Mouse (Mus musculus) stomach, embryonic 16.5 days (tissue): ENCODE results near the gene Atpaf2. TPM values are rescaled to one million over a fixed set of nuclear protein-coding genes. Genes with fewer than 3 reads are reported as not detected.

ENCODE experiments used
- ATAC-seq: fragments of 200-750 bp; cut with Nextera tagmentation; 2 replicates; pipeline ENCODE4 v1.8.0; 2017; ENCODE audit warnings: moderate number of reproducible peaks, moderate TSS enrichment; ENCODE audit not compliant: insufficient read depth, low FRiP score
- H3K27ac ChIP-seq: fragments of 300-500 bp; sonication (generic); 2 replicates; pipeline ENCODE4 v1.5.1; 2014; ENCODE audit warnings: low read length
- H3K27me3 ChIP-seq: fragments of 300-500 bp; sonication (generic); 2 replicates; pipeline ENCODE4 v1.6.1; 2014; ENCODE audit warnings: low read length, control low read depth, mixed read lengths; ENCODE audit not compliant: control insufficient read depth, insufficient read depth
- H3K36me3 ChIP-seq: fragments of 300-500 bp; sonication (generic); 2 replicates; pipeline ENCODE4 v1.6.1; 2014; ENCODE audit warnings: low read length; ENCODE audit not compliant: control insufficient read depth, insufficient read depth
- H3K4me1 ChIP-seq: fragments of 300-500 bp; sonication (generic); 2 replicates; pipeline ENCODE4 v1.6.1; 2014; ENCODE audit warnings: low read length, control low read depth, mixed read lengths; ENCODE audit not compliant: control insufficient read depth, insufficient read depth
- H3K4me2 ChIP-seq: fragments of 300-500 bp; sonication (generic); 2 replicates; pipeline ENCODE4 v1.6.1; 2014; ENCODE audit warnings: low read depth, low read length, mixed read lengths
- H3K4me3 ChIP-seq: fragments of 300-500 bp; sonication (generic); replicated peaks from 2 replicates; pipeline ENCODE4 v1.5.1; 2014; ENCODE audit warnings: mild to moderate bottlenecking, low read length
- H3K9ac ChIP-seq: fragments of 300-500 bp; sonication (generic); 2 replicates; pipeline ENCODE4 v1.6.1; 2014; ENCODE audit warnings: low read length
- H3K9me3 ChIP-seq: fragments of 300-500 bp; sonication (generic); replicated peaks from 2 replicates; pipeline ENCODE4 v1.6.1; 2016; ENCODE audit warnings: low read length, control low read depth; ENCODE audit not compliant: control insufficient read depth
- WGBS: fragments of 180-500 bp; shearing (Covaris S2); extraction: QIAGEN DNeasy Blood & Tissue Kit; methylation state at CpG from one replicate; pipeline ENCODE4 v1.1.7; 2014; 5-methylcytosine and 5-hydroxymethylcytosine counted together
- polyA plus RNA-seq: library from polyadenylated mRNA; unstranded; fragments of >200 nt; fragmentation: Nextera tagmentation; extraction: Ambion mirVana; gene quantifications from 2 replicates; pipeline ENCODE4 v1.2.1, GENCODE M21; 2015

The Atpaf2 gene
- polyA plus RNA-seq, 1 experiment from 2014 or later, result 52.6 TPM

DNA sequence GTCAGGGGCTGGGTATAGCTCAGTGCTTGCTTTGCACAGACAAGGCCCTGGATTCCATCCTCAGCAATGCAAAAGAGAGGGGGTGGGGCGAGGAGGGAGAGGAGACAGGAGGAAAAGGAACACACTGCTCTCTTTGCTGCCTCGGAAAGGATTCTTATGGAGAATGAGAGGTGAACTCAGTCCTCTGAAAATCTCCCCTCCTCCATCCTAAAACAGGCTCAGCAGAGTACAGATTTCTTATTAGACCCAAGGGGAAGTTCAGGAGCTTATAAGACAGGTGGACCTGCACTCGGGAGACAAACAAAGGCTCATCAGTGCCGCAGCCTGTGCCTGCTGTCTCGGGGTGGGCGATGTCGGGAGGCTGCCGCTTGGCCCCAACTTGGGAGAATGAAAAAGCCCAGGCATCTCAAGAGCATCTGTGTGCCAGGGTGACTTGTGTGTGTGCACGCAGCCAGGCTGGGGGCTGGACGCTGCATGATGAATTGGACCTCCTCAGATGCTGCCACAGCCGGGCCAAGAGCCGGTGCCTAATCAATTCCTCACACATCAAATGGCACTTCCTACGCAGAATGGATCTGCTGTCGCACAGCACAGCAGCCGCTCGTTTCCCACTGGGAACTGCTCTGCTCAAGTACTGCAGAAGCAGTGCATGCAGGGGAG is 33.4 kb downstream of the Atpaf2 start:
- Histone ChIP-seq H3K9me3 (no peaks in the 10 kb centered on the region), H3K9ac (0 out of 2 replicates have a peak overlapping the region, but pooled peaks have one; percentile 36), H3K27ac (no peak overlapping the region; the same call in 1 of the 2 replicates), H3K4me1 (no peaks in the 10 kb centered on the region), H3K36me3 (no peaks in the 10 kb centered on the region), H3K27me3 (no peaks in the 10 kb centered on the region), H3K4me2 (no peak overlapping the region), H3K4me3 (no peak overlapping the region)
- 13% methylated on average over 16 of the region's 16 CpGs for WGBS
- no peak for ATAC-seq

DNA sequence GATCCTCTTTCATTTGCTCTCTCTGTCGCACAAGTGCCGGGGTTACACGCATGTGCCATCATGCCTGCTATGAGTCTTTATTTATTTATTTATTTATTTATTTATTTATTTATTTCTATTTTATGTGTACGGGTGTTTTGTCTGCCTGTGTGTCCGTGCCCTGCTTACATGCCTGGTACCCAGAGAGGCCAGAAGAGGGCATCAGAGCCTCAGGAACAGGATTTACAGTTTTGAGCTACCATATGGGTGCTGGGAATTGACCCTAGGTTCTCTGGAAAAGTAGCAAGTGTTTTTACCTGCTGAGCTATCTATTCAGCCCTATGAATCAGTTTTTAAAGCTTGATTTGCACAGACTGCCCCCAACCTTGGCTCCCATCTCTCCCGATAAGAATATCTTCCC is 34.7 kb downstream of the Atpaf2 start:
- Histone ChIP-seq H3K4me2 (no peak overlapping the region), H3K4me3 (no peak overlapping the region), H3K27me3 (no peaks in the 10 kb centered on the region), H3K36me3 (no peaks in the 10 kb centered on the region), H3K4me1 (no peaks in the 10 kb centered on the region), H3K27ac (no peak overlapping the region), H3K9ac (no peak overlapping the region), H3K9me3 (no peaks in the 10 kb centered on the region)
- no peak for ATAC-seq
- 85% methylated on average over 6 of the region's 6 CpGs for WGBS

GRCm38 (mm10) chr11:60374481-60374880 is 43.8 kb downstream of the Atpaf2 start:
- 71% methylated on average over 6 of the region's 6 CpGs for WGBS
- Histone ChIP-seq H3K9me3 (no peaks in the 10 kb centered on the region), H3K36me3 (no peaks in the 10 kb centered on the region), H3K27me3 (no peaks in the 10 kb centered on the region), H3K4me3 (no peak overlapping the region), H3K9ac (no peak overlapping the region), H3K27ac (no peak overlapping the region), H3K4me1 (no peaks in the 10 kb centered on the region), H3K4me2 (no peak overlapping the region)
- no peak for ATAC-seq

DNA sequence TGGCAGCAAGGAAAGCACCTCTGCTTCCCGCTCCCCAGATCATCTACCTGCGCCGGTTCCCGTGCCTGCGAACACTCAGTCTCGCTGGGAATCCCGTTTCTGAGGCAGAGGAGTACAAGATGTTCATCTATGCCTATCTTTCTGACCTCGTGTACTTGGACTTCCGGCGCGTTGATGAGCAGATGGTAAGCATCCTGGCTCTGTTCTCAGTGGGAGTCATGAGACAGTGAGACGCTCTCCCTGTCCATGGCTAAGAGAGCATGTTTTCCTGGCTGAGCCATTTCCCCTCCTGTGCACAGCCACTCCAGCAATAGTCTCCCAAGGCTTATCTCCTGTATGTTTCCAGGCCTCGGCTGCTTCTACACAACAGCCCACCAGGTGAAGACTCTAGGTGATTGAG is 47.8 kb downstream of the Atpaf2 start:
- H3K9ac ChIP-seq, result no peak overlapping the region
- H3K36me3 ChIP-seq, result no peaks in the 10 kb centered on the region
- H3K4me2 ChIP-seq, result no peak overlapping the region
- no peaks in the 10 kb centered on the region; the same call in 1 of the 2 replicates for H3K4me1 ChIP-seq
- H3K27me3 ChIP-seq, result no peaks in the 10 kb centered on the region
- H3K9me3 ChIP-seq, result no peaks in the 10 kb centered on the region
- no peak overlapping the region for H3K4me3 ChIP-seq
- ATAC-seq, result no peak
- no peak overlapping the region for H3K27ac ChIP-seq
- 82% methylated on average over 13 of the region's 13 CpGs for WGBS

- Histone ChIP-seq H3K27ac (no peak overlapping the region), H3K9ac (no peak overlapping the region), H3K4me3 (no peak overlapping the region), H3K9me3 (no peaks in the 10 kb centered on the region), H3K4me2 (no peak overlapping the region), H3K36me3 (no peaks in the 10 kb centered on the region), H3K4me1 (no peaks in the 10 kb centered on the region; the same call in 1 of the 2 replicates), H3K27me3 (no peaks in the 10 kb centered on the region)
- 71% methylated on average over 4 of the region's 4 CpGs for WGBS
- no peak for ATAC-seq
Measured at GRCm38 (mm10) chr11:60369448-60369847, 48.8 kb downstream of the Atpaf2 start.

GRCm38 (mm10) chr11:60368909-60369308 is 49.3 kb downstream of the Atpaf2 start:
- no peak overlapping the region for H3K4me2 ChIP-seq
- H3K27me3 ChIP-seq, result no peaks in the 10 kb centered on the region
- 67% methylated on average over 4 of the region's 4 CpGs for WGBS
- H3K27ac ChIP-seq, result no peak overlapping the region
- H3K4me3 ChIP-seq, result no peak overlapping the region
- H3K9me3 ChIP-seq, result no peaks in the 10 kb centered on the region
- no peaks in the 10 kb centered on the region for H3K36me3 ChIP-seq
- no peak overlapping the region for H3K9ac ChIP-seq
- ATAC-seq, result no peak
- no peaks in the 10 kb centered on the region; the same call in 1 of the 2 replicates for H3K4me1 ChIP-seq

GRCm38 (mm10) chr11:60367256-60367655 is 51.0 kb downstream of the Atpaf2 start:
- H3K9me3 ChIP-seq, result no peaks in the 10 kb centered on the region

DNA sequence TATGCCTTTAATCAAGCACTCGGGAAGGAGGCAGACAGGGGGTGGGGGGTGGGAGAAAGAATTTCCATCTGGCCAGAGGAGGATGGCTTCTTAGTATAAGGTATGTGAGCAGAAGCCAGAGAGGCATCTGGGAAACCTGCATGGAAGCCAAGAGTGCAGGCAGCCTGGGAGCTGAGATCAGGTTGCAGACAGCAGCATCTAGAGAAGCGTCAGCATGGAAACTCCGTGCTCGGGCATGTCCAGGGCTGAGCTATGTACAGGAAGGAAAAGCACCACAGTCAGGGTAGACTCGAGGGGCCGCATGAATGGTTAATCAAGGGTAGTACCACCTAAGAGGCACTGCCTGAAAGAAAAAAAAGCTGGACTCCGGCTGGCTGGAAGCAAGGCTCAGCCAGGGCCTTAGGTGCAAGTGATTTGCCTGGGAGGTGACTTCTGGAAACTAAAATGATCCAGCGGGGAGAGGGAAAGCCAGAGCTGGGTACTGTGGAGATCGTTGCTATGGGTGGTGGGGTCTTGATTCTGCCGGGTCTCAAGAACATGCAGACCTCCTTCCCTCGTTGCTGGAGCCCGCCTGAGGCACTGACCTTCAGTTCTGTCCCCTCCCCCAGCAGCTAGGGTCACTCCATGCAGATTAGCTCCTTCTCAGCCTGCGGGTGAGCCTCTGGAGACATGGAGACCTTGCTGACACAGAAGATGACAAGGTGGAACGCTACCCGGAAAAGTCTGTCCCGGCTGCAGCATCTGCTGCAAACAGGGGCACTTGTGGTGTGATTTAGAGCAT is 51.8 kb downstream of the Atpaf2 start:
- no peaks in the 10 kb centered on the region for H3K36me3 ChIP-seq
- H3K9me3 ChIP-seq, result no peaks in the 10 kb centered on the region
- H3K4me2 ChIP-seq, result no peak overlapping the region
- no peaks in the 10 kb centered on the region; the same call in 1 of the 2 replicates for H3K4me1 ChIP-seq
- no peaks in the 10 kb centered on the region for H3K27me3 ChIP-seq
- no peak overlapping the region for H3K9ac ChIP-seq
- H3K4me3 ChIP-seq, result no peak overlapping the region
- H3K27ac ChIP-seq, result no peak overlapping the region
- peak; percentile 47; the same call in 1 of the 2 replicates for ATAC-seq
- WGBS, result 21% methylated on average over 16 of the region's 16 CpGs

More at GRCm38 (mm10) chr11:60367256-60367655, 51.0 kb downstream of the Atpaf2 start:
- Histone ChIP-seq H3K36me3 (no peaks in the 10 kb centered on the region), H3K4me3 (no peak overlapping the region), H3K27me3 (no peaks in the 10 kb centered on the region), H3K9ac (no peak overlapping the region), H3K4me1 (no peaks in the 10 kb centered on the region; the same call in 1 of the 2 replicates), H3K27ac (no peak overlapping the region), H3K4me2 (no peak overlapping the region)
- WGBS, result 58% methylated on average over 3 of the region's 3 CpGs
- no peak for ATAC-seq

DNA sequence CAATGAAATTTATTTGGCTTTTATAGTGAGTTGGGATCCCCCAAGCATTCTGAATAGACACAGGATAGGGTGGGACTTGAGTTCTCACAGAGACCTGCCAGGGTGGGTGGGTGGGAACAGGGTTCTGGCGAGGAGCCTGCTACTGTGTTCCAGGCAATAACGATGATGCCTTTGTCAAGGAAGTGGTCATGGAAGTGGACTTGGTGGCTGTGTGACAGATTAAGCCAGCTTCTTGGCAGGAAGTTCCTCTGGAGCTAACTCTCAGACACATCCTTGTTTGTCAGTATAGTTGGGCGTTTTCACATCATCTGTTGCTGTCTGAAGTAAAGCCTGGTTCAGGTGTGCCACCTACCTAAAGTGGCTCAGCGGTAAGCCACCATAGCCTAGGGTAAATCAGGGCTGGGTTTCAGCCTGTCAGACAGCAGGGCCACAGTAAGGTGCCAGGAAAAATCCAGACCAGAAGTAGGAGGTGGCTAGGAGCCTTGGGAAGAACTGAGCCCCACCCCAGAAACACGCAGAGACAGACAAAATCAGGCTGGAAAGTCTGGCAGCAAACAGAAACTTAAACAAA is 57.5 kb downstream of the Atpaf2 start:
- Histone ChIP-seq H3K4me2 (no peak overlapping the region), H3K27ac (peak overlapping the region; percentile 48), H3K36me3 (no peaks in the 10 kb centered on the region), H3K4me1 (peaks cover 12% of the 10 kb centered on the region; the same call in 1 of the 2 replicates), H3K4me3 (no peak overlapping the region), H3K9me3 (no peaks in the 10 kb centered on the region), H3K9ac (no peak overlapping the region), H3K27me3 (no peaks in the 10 kb centered on the region)
- ATAC-seq, result peak; percentile 38; the same call in 1 of the 2 replicates
- 68% methylated on average over 5 of the region's 5 CpGs for WGBS
